Mouse (Mus musculus): ENCODE results near the gene Ephb1. TPM values are rescaled to one million over a fixed set of nuclear protein-coding genes. Genes with fewer than 3 reads are reported as not detected.

Ephb1 gene
- polyA plus RNA-seq, 1 experiment from 2014 or later: 5.1 TPM

DNA sequence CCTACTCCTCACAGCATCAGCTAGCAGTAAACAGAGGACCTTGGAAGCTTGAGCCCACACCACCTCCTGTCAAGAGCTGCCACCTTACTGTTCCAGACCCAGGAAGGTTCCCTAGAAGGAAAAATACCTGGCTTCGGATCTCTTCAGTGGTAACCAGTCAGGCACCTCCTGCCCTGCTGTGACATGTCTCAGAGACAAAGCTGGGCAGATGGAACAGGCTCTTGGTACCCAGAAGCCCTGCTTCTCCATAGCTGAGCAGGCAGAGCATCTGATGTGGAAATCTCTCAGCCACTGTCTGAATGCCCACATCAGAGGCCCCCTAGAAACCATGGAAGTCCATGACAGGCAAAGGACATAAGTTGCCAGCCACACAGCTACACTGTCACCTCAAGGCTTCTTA is 39.7 kb downstream of the Ephb1 start:
- no peak for ATAC-seq
- peaks cover 3% of the 10 kb centered on the region; the same call in 1 of the 2 replicates for H3K9me3 ChIP-seq (ENCODE audit: control insufficient read depth, low read length)
- no peaks in the 10 kb centered on the region for H3K36me3 ChIP-seq (ENCODE audit: control insufficient read depth, insufficient read depth, low read length)
- no peaks in the 10 kb centered on the region for H3K4me1 ChIP-seq (ENCODE audit: control insufficient read depth, insufficient read depth, low read length)
- no peak overlapping the region for H3K4me2 ChIP-seq (ENCODE audit: low read depth, low read length)
- no peaks in the 10 kb centered on the region for H3K27me3 ChIP-seq (replicated peaks; ENCODE audit: control insufficient read depth, insufficient read depth, low read length)
- H3K9ac ChIP-seq (ENCODE audit: low read depth, low read length): no peak overlapping the region
- WGBS: 86% methylated on average over 1 of the region's 1 CpGs
- H3K4me3 ChIP-seq (ENCODE audit: low read length): no peak overlapping the region
- no peak overlapping the region for H3K27ac ChIP-seq (ENCODE audit: low read length)

- H3K9me3 ChIP-seq (ENCODE audit: control insufficient read depth, low read length): peaks cover 3% of the 10 kb centered on the region; the same call in 1 of the 2 replicates
- 50% methylated on average over 3 of the region's 3 CpGs for WGBS
- ATAC-seq: no peak
- H3K4me3 ChIP-seq (ENCODE audit: low read length): no peak overlapping the region
- H3K27me3 ChIP-seq (replicated peaks; ENCODE audit: control insufficient read depth, insufficient read depth, low read length): no peaks in the 10 kb centered on the region
- no peak overlapping the region for H3K4me2 ChIP-seq (ENCODE audit: low read depth, low read length)
- 0 out of 2 replicates have a peak, but pooled peaks cover 3% of the 10 kb centered on the region for H3K4me1 ChIP-seq (ENCODE audit: control insufficient read depth, insufficient read depth, low read length)
- no peak overlapping the region for H3K27ac ChIP-seq (ENCODE audit: low read length)
- H3K36me3 ChIP-seq (ENCODE audit: control insufficient read depth, insufficient read depth, low read length): no peaks in the 10 kb centered on the region
- H3K9ac ChIP-seq (ENCODE audit: low read depth, low read length): no peak overlapping the region
These were observed 44.1 kb downstream of the Ephb1 start for GRCm38 (mm10) chr9:102310431-102310830.

DNA sequence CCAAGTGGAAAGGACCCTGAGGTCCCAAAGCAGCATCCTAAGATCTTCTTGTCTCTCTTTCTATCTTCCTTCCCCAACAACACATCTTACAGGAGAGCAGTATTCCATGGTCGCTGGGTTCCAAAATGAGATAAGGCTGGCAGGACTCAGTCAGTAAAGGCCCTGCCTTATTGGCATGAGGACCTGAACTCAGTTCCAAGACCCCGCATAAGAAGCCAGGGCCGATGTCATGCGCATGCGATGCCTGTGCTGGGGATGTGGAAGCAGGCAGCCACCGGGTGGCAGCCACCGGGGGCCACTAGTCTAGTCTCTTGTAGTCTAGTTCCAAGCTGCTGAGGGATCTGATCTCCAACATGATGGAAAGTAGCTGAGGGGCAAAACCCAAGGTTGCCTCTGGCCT is 45.2 kb downstream of the Ephb1 start:
- Histone ChIP-seq H3K4me3 (ENCODE audit: low read length) (no peak overlapping the region), H3K4me2 (ENCODE audit: low read depth, low read length) (no peak overlapping the region), H3K9me3 (ENCODE audit: control insufficient read depth, low read length) (peaks cover 3% of the 10 kb centered on the region; the same call in 1 of the 2 replicates), H3K27ac (ENCODE audit: low read length) (no peak overlapping the region), H3K9ac (ENCODE audit: low read depth, low read length) (no peak overlapping the region), H3K4me1 (ENCODE audit: control insufficient read depth, insufficient read depth, low read length) (0 out of 2 replicates have a peak, but pooled peaks cover 3% of the 10 kb centered on the region), H3K36me3 (ENCODE audit: control insufficient read depth, insufficient read depth, low read length) (no peaks in the 10 kb centered on the region), H3K27me3 (replicated peaks; ENCODE audit: control insufficient read depth, insufficient read depth, low read length) (no peaks in the 10 kb centered on the region)
- WGBS: 88% methylated on average over 7 of the region's 7 CpGs
- ATAC-seq: no peak

DNA sequence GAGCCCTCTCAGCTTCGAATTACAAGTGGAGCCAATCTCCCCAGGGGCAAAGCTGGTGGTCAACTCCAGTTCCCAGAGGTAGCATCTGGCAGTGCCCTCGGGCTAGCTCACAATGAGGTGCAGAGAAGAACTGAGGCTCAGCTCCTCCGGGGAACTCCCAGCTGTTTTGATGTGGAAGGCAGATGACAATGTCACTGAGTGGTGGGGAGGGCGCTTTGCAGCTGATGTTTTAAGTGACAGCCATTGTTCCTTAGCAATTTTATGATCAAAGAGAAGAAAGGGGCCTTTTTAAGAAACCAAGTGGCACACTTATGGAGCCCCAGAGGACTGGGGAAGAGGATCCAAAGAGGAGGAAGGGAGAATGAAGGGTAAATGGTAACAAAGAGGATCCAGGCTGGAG is 46.8 kb downstream of the Ephb1 start:
- H3K27ac ChIP-seq (ENCODE audit: low read length): no peak overlapping the region
- H3K4me3 ChIP-seq (ENCODE audit: low read length): no peak overlapping the region
- H3K9me3 ChIP-seq (ENCODE audit: control insufficient read depth, low read length): peaks cover 3% of the 10 kb centered on the region; the same call in 1 of the 2 replicates

GRCm38 (mm10) chr9:102306645-102307415 is 47.7 kb downstream of the Ephb1 start:
- H3K9me3 ChIP-seq (ENCODE audit: control insufficient read depth, low read length): peaks cover 3% of the 10 kb centered on the region; the same call in 1 of the 2 replicates
- no peak overlapping the region for H3K9ac ChIP-seq (ENCODE audit: low read depth, low read length)
- ATAC-seq: peak; percentile 66; the same call in 1 of the 2 replicates
- H3K36me3 ChIP-seq (ENCODE audit: control insufficient read depth, insufficient read depth, low read length): no peaks in the 10 kb centered on the region
- no peak overlapping the region for H3K4me3 ChIP-seq (ENCODE audit: low read length)
- H3K4me1 ChIP-seq (ENCODE audit: control insufficient read depth, insufficient read depth, low read length): 0 out of 2 replicates have a peak, but pooled peaks cover 3% of the 10 kb centered on the region
- peak overlapping the region; percentile 33; the same call in 1 of the 2 replicates for H3K27ac ChIP-seq (ENCODE audit: low read length)
- WGBS: 71% methylated on average over 1 of the region's 1 CpGs
- no peaks in the 10 kb centered on the region for H3K27me3 ChIP-seq (replicated peaks; ENCODE audit: control insufficient read depth, insufficient read depth, low read length)
- no peak overlapping the region for H3K4me2 ChIP-seq (ENCODE audit: low read depth, low read length)

More for the DNA sequence above, 46.8 kb downstream of the Ephb1 start:
- no peaks in the 10 kb centered on the region for H3K27me3 ChIP-seq (replicated peaks; ENCODE audit: control insufficient read depth, insufficient read depth, low read length)
- no peak overlapping the region for H3K9ac ChIP-seq (ENCODE audit: low read depth, low read length)
- 0 out of 2 replicates have a peak, but pooled peaks cover 3% of the 10 kb centered on the region for H3K4me1 ChIP-seq (ENCODE audit: control insufficient read depth, insufficient read depth, low read length)
- ATAC-seq: no peak
- 52% methylated on average over 4 of the region's 4 CpGs for WGBS
- no peaks in the 10 kb centered on the region for H3K36me3 ChIP-seq (ENCODE audit: control insufficient read depth, insufficient read depth, low read length)
- no peak overlapping the region for H3K4me2 ChIP-seq (ENCODE audit: low read depth, low read length)

- Histone ChIP-seq H3K9ac (ENCODE audit: low read depth, low read length) (no peak overlapping the region), H3K27me3 (replicated peaks; ENCODE audit: control insufficient read depth, insufficient read depth, low read length) (no peaks in the 10 kb centered on the region), H3K9me3 (ENCODE audit: control insufficient read depth, low read length) (no peaks in the 10 kb centered on the region), H3K36me3 (ENCODE audit: control insufficient read depth, insufficient read depth, low read length) (no peaks in the 10 kb centered on the region), H3K4me2 (ENCODE audit: low read depth, low read length) (no peak overlapping the region), H3K27ac (ENCODE audit: low read length) (no peak overlapping the region), H3K4me3 (ENCODE audit: low read length) (no peak overlapping the region), H3K4me1 (ENCODE audit: control insufficient read depth, insufficient read depth, low read length) (0 out of 2 replicates have a peak, but pooled peaks cover 3% of the 10 kb centered on the region)
- 82% methylated on average over 7 of the region's 7 CpGs for WGBS
- no peak for ATAC-seq
These were observed 48.9 kb downstream of the Ephb1 start for GRCm38 (mm10) chr9:102305432-102306100.

GRCm38 (mm10) chr9:102304796-102305195 is 49.7 kb downstream of the Ephb1 start:
- H3K9ac ChIP-seq (ENCODE audit: low read depth, low read length): no peak overlapping the region
- no peak overlapping the region for H3K27ac ChIP-seq (ENCODE audit: low read length)
- no peak overlapping the region for H3K4me2 ChIP-seq (ENCODE audit: low read depth, low read length)
- H3K36me3 ChIP-seq (ENCODE audit: control insufficient read depth, insufficient read depth, low read length): no peaks in the 10 kb centered on the region
- H3K27me3 ChIP-seq (replicated peaks; ENCODE audit: control insufficient read depth, insufficient read depth, low read length): no peaks in the 10 kb centered on the region
- ATAC-seq: no peak
- 0 out of 2 replicates have a peak, but pooled peaks cover 3% of the 10 kb centered on the region for H3K4me1 ChIP-seq (ENCODE audit: control insufficient read depth, insufficient read depth, low read length)
- WGBS: 20% methylated on average over 3 of the region's 3 CpGs
- no peaks in the 10 kb centered on the region for H3K9me3 ChIP-seq (ENCODE audit: control insufficient read depth, low read length)
- no peak overlapping the region for H3K4me3 ChIP-seq (ENCODE audit: low read length)

DNA sequence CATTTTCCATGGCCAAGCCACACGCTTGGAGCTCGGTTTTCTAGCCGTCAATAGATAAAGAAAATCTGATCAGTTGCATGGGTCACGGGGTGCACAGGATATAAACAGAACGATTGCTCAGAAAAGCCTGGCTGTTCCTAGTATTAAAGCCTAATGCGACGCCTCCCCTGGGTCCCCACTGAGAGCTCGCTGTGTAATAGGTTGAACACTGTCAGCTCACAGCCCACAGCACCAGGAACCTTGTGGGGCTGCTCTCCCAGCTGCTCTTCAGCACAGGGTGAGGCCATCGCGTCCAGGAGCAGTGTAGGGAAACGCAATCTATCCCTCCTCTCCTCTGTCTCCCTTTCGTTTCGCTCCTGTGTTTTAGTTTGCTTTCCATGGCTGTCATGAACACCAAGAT is 50.6 kb downstream of the Ephb1 start:
- H3K4me3 ChIP-seq (ENCODE audit: low read length): no peak overlapping the region
- WGBS: 52% methylated on average over 13 of the region's 13 CpGs
- no peak overlapping the region for H3K27ac ChIP-seq (ENCODE audit: low read length)

GRCm38 (mm10) chr9:102300985-102301384 is 53.5 kb downstream of the Ephb1 start:
- Histone ChIP-seq H3K4me3 (ENCODE audit: low read length) (no peak overlapping the region), H3K9me3 (ENCODE audit: control insufficient read depth, low read length) (no peaks in the 10 kb centered on the region), H3K27ac (ENCODE audit: low read length) (no peak overlapping the region), H3K4me1 (ENCODE audit: control insufficient read depth, insufficient read depth, low read length) (no peaks in the 10 kb centered on the region), H3K36me3 (ENCODE audit: control insufficient read depth, insufficient read depth, low read length) (no peaks in the 10 kb centered on the region), H3K27me3 (replicated peaks; ENCODE audit: control insufficient read depth, insufficient read depth, low read length) (no peaks in the 10 kb centered on the region), H3K4me2 (ENCODE audit: low read depth, low read length) (no peak overlapping the region), H3K9ac (ENCODE audit: low read depth, low read length) (no peak overlapping the region)
- no peak for ATAC-seq
- 75% methylated on average over 4 of the region's 4 CpGs for WGBS

More for the DNA sequence above, 50.6 kb downstream of the Ephb1 start:
- ATAC-seq: no peak
- Histone ChIP-seq H3K9me3 (ENCODE audit: control insufficient read depth, low read length) (no peaks in the 10 kb centered on the region), H3K4me2 (ENCODE audit: low read depth, low read length) (no peak overlapping the region), H3K4me1 (ENCODE audit: control insufficient read depth, insufficient read depth, low read length) (0 out of 2 replicates have a peak, but pooled peaks cover 3% of the 10 kb centered on the region), H3K36me3 (ENCODE audit: control insufficient read depth, insufficient read depth, low read length) (no peaks in the 10 kb centered on the region), H3K27me3 (replicated peaks; ENCODE audit: control insufficient read depth, insufficient read depth, low read length) (no peaks in the 10 kb centered on the region), H3K9ac (ENCODE audit: low read depth, low read length) (no peak overlapping the region)

Data from intestine, embryonic 16.5 days (tissue).